Mouse (Mus musculus) CH12.LX (cell line): ENCODE data around the gene Akap9. TPM values are rescaled to one million over a fixed set of nuclear protein-coding genes. Genes with fewer than 3 reads are reported as not detected.

Experiments
- DNase-seq: peaks from one replicate; pipeline ENCODE4 v3.0.0-alpha.2; 2013; ENCODE audit errors: extremely low read depth
- H3K27ac ChIP-seq: 2 replicates; pipeline ENCODE4 v1.5.1; 2012; ENCODE audit warnings: low read depth, mild to moderate bottlenecking, control low read depth, moderate library complexity; ENCODE audit not compliant: insufficient read depth
- H3K27me3 ChIP-seq: replicated peaks from 2 replicates; pipeline ENCODE3; 2012; ENCODE audit warnings: inconsistent platforms
- H3K36me3 ChIP-seq, 2 experiments: replicated peaks in 1 of 2; 2 replicates each; pipeline versions ENCODE3 to v1.6.1; 2012; ENCODE audit warnings: inconsistent platforms in 1 of 2, low read length in 1 of 2, mild to moderate bottlenecking in 1 of 2, mixed read lengths in 1 of 2, moderate library complexity in 1 of 2; ENCODE audit not compliant: control insufficient read depth in 1 of 2, insufficient read depth in 1 of 2
- H3K4me1 ChIP-seq, 2 experiments: 2 replicates each; pipeline ENCODE4 v1.6.1; 2012; ENCODE audit warnings: inconsistent platforms in 1 of 2, moderate library complexity in 1 of 2; ENCODE audit not compliant: insufficient read depth in 2 of 2, control insufficient read depth in 1 of 2
- H3K4me2 ChIP-seq: 2 replicates; pipeline ENCODE4 v1.6.1; 2012; ENCODE audit warnings: low read depth, mild to moderate bottlenecking, control low read depth; ENCODE audit not compliant: poor library complexity, insufficient read depth, severe bottlenecking
- H3K4me3 ChIP-seq, 3 experiments: fragments of 150-350 bp in 1 of 3; sonication (generic) in 1 of 3; replicated peaks in 1 of 3; 2 replicates each; pipeline versions ENCODE3 to v1.5.1; 2011 to 2012; ENCODE audit warnings: low read depth in 2 of 3, low read length in 2 of 3, mild to moderate bottlenecking in 2 of 3, moderate library complexity in 2 of 3, control low read depth in 1 of 3, improper control_type of control experiment in 1 of 3, inconsistent platforms in 1 of 3, mixed read lengths in 1 of 3; ENCODE audit not compliant: poor library complexity in 1 of 3
- H3K79me2 ChIP-seq: replicated peaks from 2 replicates; pipeline ENCODE4 v1.6.1; 2012; ENCODE audit warnings: mild to moderate bottlenecking, moderate library complexity; ENCODE audit not compliant: control insufficient read depth, poor library complexity, insufficient read depth, severe bottlenecking; ENCODE audit errors: extremely low read depth
- H3K9ac ChIP-seq: 2 replicates; pipeline ENCODE4 v1.6.1; 2012; ENCODE audit warnings: low read depth, mild to moderate bottlenecking, control low read depth, moderate library complexity; ENCODE audit not compliant: insufficient read depth
- H3K9me3 ChIP-seq: replicated peaks from 2 replicates; pipeline ENCODE3; 2012; ENCODE audit warnings: low read length, inconsistent platforms, mixed read lengths
- BHLHE40 ChIP-seq: IDR thresholded peaks from 2 replicates; pipeline ENCODE4 v1.6.1; 2011; ENCODE audit warnings: mild to moderate bottlenecking, low read depth, low read length, improper control_type of control experiment
- CTCF ChIP-seq, 2 experiments: IDR thresholded peaks in 1 of 2; conservative IDR thresholded peaks in 1 of 2; 2 replicates each; pipeline ENCODE4 v1.5.1; 2011 to 2012; ENCODE audit warnings: low read depth in 2 of 2, low read length in 2 of 2, improper control_type of control experiment in 1 of 2, inconsistent platforms in 1 of 2, mild to moderate bottlenecking in 1 of 2, moderate library complexity in 1 of 2
- ELF1 ChIP-seq: IDR thresholded peaks from 2 replicates; pipeline ENCODE4 v1.6.1; 2014; ENCODE audit warnings: low read depth, mild to moderate bottlenecking, inconsistent platforms, low read length, improper control_type of control experiment
- EP300 ChIP-seq: IDR thresholded peaks from 2 replicates; pipeline ENCODE4 v1.6.1; 2011; ENCODE audit warnings: low read length, improper control_type of control experiment
- GABPA ChIP-seq: IDR thresholded peaks from 2 replicates; pipeline ENCODE4 v1.6.1; 2012; ENCODE audit warnings: low read depth, low read length, improper control_type of control experiment, inconsistent platforms; ENCODE audit not compliant: insufficient replicate concordance
- IRF4 ChIP-seq: IDR thresholded peaks from 2 replicates; pipeline ENCODE4 v1.6.1; 2014; ENCODE audit warnings: low read depth, mild to moderate bottlenecking, inconsistent platforms, low read length, improper control_type of control experiment
- JUND ChIP-seq: conservative IDR thresholded peaks from 2 replicates; pipeline ENCODE4 v1.6.1; 2011; ENCODE audit warnings: low read depth, low read length, improper control_type of control experiment
- MAX ChIP-seq: IDR thresholded peaks from 2 replicates; pipeline ENCODE4 v1.6.1; 2011; ENCODE audit warnings: low read length, improper control_type of control experiment
- MAZ ChIP-seq: IDR thresholded peaks from 2 replicates; pipeline ENCODE4 v1.6.1; 2012; ENCODE audit warnings: low read depth, mild to moderate bottlenecking, inconsistent platforms, low read length, improper control_type of control experiment, moderate library complexity
- MEF2A ChIP-seq: IDR thresholded peaks from 2 replicates; pipeline ENCODE4 v1.6.1; 2014; ENCODE audit warnings: low read depth, mild to moderate bottlenecking, inconsistent platforms, low read length, improper control_type of control experiment, borderline replicate concordance
- MXI1 ChIP-seq: IDR thresholded peaks from 2 replicates; pipeline ENCODE4 v1.6.1; 2011; ENCODE audit warnings: mild to moderate bottlenecking, low read depth, low read length, improper control_type of control experiment
- MYC ChIP-seq: IDR thresholded peaks from 2 replicates; pipeline ENCODE4 v1.6.1; 2011; ENCODE audit warnings: low read depth, mild to moderate bottlenecking, improper control_type of control experiment, low read length
- PAX5 ChIP-seq: IDR thresholded peaks from 2 replicates; pipeline ENCODE4 v1.6.1; 2012; ENCODE audit warnings: low read length, inconsistent platforms, mixed read lengths
- RAD21 ChIP-seq: IDR thresholded peaks from 2 replicates; pipeline ENCODE4 v1.6.1; 2011; ENCODE audit warnings: low read depth, mild to moderate bottlenecking, low read length, improper control_type of control experiment, moderate library complexity
- RCOR1 ChIP-seq: conservative IDR thresholded peaks from 2 replicates; pipeline ENCODE4 v1.6.1; 2012; ENCODE audit warnings: low read depth, mild to moderate bottlenecking, inconsistent platforms, low read length, improper control_type of control experiment
- SIN3A ChIP-seq: IDR thresholded peaks from 2 replicates; pipeline ENCODE4 v1.6.1; 2012; ENCODE audit warnings: low read length, improper control_type of control experiment, inconsistent platforms
- TBP ChIP-seq: conservative IDR thresholded peaks from 2 replicates; pipeline ENCODE4 v1.6.1; 2011; ENCODE audit warnings: low read depth, low read length, improper control_type of control experiment
- TCF12 ChIP-seq: IDR thresholded peaks from 2 replicates; pipeline ENCODE4 v1.6.1; 2014; ENCODE audit warnings: low read depth, mild to moderate bottlenecking, inconsistent platforms, low read length, improper control_type of control experiment
- UBTF ChIP-seq: IDR thresholded peaks from 2 replicates; pipeline ENCODE4 v1.6.1; 2012; ENCODE audit warnings: low read depth, mild to moderate bottlenecking, inconsistent platforms, low read length, improper control_type of control experiment, moderate library complexity
- USF2 ChIP-seq: conservative IDR thresholded peaks from 2 replicates; pipeline ENCODE4 v1.6.1; 2011; ENCODE audit warnings: low read depth, low read length, improper control_type of control experiment
- ZKSCAN1 ChIP-seq: IDR thresholded peaks from 2 replicates; pipeline ENCODE4 v1.6.1; 2012; ENCODE audit warnings: low read depth, inconsistent platforms, low read length, improper control_type of control experiment, borderline replicate concordance
- dilution Hi-C: fragments of 300-500 bp; cut with MboI; formaldehyde crosslinking; loops from 2 replicates; pipeline ENCODE4 v1.14.3; 2020; ENCODE audit warnings: low sequenced_read_pairs; ENCODE audit not compliant: extremely low pct_unique_long_range_greater_than_20kb, extremely low pct_ligation_motif_present
- in situ Hi-C: fragments of 300-500 bp; cut with MboI; formaldehyde crosslinking; loops from 3 replicates; pipeline ENCODE4 v1.14.3; 2019; ENCODE audit warnings: low sequenced_read_pairs, low pct_ligation_motif_present, low pct_unique_long_range_greater_than_20kb, mixed read lengths
- polyA plus RNA-seq: library from polyadenylated mRNA; unstranded; fragments of >175 nt; gene quantifications from 2 replicates; pipeline ENCODE4 v1.2.1, GENCODE M21; 2012; ENCODE audit warnings: low read depth; ENCODE audit not compliant: insufficient read length
- total RNA-seq, 2 experiments: library from RNA; depleted of rRNA; stranded (reverse); fragments of 300-350 nt in 1 of 2; fragments of >200 nt in 1 of 2; gene quantifications; 2 replicates each; pipeline ENCODE4 v1.2.3; 2012 to 2014

The Akap9 gene
- total and polyA plus RNA-seq, 3 experiments: 10.3 to 15.6 (median 12.8) TPM

DNA sequence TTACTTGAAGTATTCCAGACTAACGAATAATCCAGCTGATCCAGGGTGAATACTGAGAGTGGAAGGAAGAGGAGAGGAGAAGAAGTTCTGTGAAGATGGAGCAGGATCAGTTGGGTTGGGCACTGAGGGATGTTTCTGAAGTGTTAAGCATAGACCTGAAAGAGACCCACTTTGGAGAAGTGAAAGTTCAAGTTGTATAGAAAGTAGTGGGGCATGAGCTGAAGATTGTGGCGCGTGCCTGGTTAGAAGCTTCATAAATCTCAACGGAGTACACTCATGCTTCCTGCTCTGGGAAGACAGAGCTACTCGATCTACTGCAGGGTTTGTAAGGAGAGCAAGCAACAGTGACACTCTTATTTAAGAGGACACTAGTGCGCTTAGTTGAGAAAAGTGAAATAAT, 41.3 kb downstream of the Akap9 start:
- H3K4me1 ChIP-seq: peaks cover 6 to 18% of the 10 kb centered on the region in 2 experiments
- DNase-seq: peak; percentile 64
- no peaks in the 10 kb centered on the region for H3K27me3 ChIP-seq
- H3K27ac ChIP-seq: no peak overlapping the region
- dilution Hi-C loops: no loop called here
- TF ChIP-seq BHLHE40: peak; percentile 96
- TF ChIP-seq IRF4: peak; percentile 80
- no peak for TF ChIP-seq PAX5
- 0 out of 2 replicates have a peak, but pooled peaks have one; percentile 33 for TF ChIP-seq SIN3A
- TF ChIP-seq EP300: peak; percentile 52
- TF ChIP-seq MYC: peak; percentile 54; the same call in 1 of the 2 replicates
- peak; percentile 44; the same call in 1 of the 2 replicates for TF ChIP-seq TBP
- TF ChIP-seq MXI1: no peak; the same call in 1 of the 2 replicates
- no peaks in the 10 kb centered on the region for H3K9me3 ChIP-seq
- no peaks in the 10 kb centered on the region for H3K79me2 ChIP-seq
- H3K4me2 ChIP-seq: peak overlapping the region; percentile 97
- in situ Hi-C loops: no loop called here
- no peak overlapping the region for H3K9ac ChIP-seq
- peak overlapping the region in 1 of 3 experiments; percentile 9 for H3K4me3 ChIP-seq
- peaks cover 8 to 27% of the 10 kb centered on the region in 2 experiments for H3K36me3 ChIP-seq

GRCm38 (mm10) chr5:3970936-3971335, 43.1 kb downstream of the Akap9 start:
- Histone ChIP-seq H3K4me3 (no peak overlapping the region), H3K9me3 (no peaks in the 10 kb centered on the region)
- no peak for TF ChIP-seq JUND
- TF ChIP-seq, all 38 proteins: peak for 0
- dilution Hi-C loops (no loop called here), in situ Hi-C loops (no loop called here)
- Histone ChIP-seq H3K4me2 (no peak overlapping the region), H3K36me3 (peaks cover 8 to 37% of the 10 kb centered on the region in 2 experiments), H3K27ac (no peak overlapping the region), H3K79me2 (no peaks in the 10 kb centered on the region), H3K9ac (no peak overlapping the region), H3K27me3 (no peaks in the 10 kb centered on the region), H3K4me1 (peaks cover 6 to 18% of the 10 kb centered on the region in 2 experiments)
- DNase-seq: no peak

DNA sequence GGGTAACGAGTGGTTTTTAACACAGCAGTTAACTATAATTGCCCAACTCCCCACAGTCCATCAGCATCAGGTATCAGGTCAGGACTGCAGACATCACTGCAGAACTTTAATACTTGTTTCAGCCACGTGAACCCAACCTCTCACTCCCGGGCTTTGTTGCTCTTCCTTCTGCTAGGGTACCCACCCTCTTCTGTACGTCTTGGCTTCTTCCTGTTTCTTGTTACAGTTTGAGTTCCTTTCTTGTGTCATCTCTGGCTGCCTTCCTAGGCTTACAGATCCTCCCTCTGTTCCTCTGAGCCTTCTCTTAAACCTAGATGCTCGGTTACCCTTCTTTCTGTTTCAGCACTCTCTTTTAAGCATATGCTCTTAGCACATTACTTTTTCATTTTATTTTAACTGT, 45.9 kb downstream of the Akap9 start:
- DNase-seq: no peak
- Histone ChIP-seq H3K27ac (no peak overlapping the region), H3K9me3 (no peaks in the 10 kb centered on the region), H3K79me2 (no peaks in the 10 kb centered on the region), H3K27me3 (no peaks in the 10 kb centered on the region), H3K4me2 (no peak overlapping the region), H3K36me3 (peaks cover 14 to 51% of the 10 kb centered on the region in 2 experiments), H3K9ac (no peak overlapping the region), H3K4me1 (peaks cover 6 to 18% of the 10 kb centered on the region in 2 experiments), H3K4me3 (no peak overlapping the region)
- no peak for TF ChIP-seq SIN3A
- TF ChIP-seq GABPA: no peak
- TF ChIP-seq ELF1: no peak
- no peak for TF ChIP-seq BHLHE40
- no peak for TF ChIP-seq MAX
- TF ChIP-seq ZKSCAN1: no peak
- no peak for TF ChIP-seq RCOR1
- TF ChIP-seq UBTF: no peak
- TF ChIP-seq TCF12: no peak
- TF ChIP-seq JUND: no peak
- TF ChIP-seq CTCF (conservative IDR thresholded peaks at IDR 0.05 in 1 of 2, IDR thresholded peaks at IDR 0.05 in 1 of 2; ENCODE audit: low read depth in 2 of 2, low read length in 2 of 2): no peak
- no peak for TF ChIP-seq USF2
- no peak for TF ChIP-seq RAD21
- TF ChIP-seq MEF2A: no peak
- no peak for TF ChIP-seq TBP
- TF ChIP-seq MAZ: no peak
- in situ Hi-C loops: no loop called here
- dilution Hi-C loops: no loop called here
